Mouse (Mus musculus) 416B (cell line): ENCODE data around the gene Rab25.

Experiments used
- DNase-seq: peaks from one replicate; pipeline ENCODE4 v3.0.0; 2011; ENCODE audit warnings: low read depth

Rab25 gene

DNA sequence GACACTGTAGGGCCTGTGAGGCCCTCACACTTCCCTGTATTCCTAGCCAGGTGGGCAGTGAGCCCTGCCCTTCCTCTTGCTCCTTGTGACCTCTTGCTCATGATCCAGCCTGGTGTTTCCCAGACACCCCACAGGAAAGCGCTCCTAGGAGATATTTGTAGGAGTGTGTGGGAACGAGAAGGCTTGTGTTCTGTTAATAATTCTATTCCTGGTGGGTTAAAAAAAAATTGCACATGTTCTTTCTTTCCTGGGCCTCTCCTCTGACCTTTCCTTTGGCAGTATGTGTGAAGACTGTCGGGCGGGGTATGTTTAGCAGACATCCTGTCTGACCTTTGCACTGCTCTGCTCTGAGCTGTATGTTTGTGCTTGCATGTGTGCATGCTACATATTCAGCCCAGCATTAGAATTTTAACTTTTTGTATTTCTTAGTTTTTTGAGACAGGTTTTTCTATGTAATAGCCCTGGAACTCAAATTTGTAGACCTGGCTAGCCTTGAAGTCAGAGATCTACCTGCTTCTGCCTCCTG is 18.5 kb upstream of the Rab25 start:
- no peak for DNase-seq

- no peak for DNase-seq
Measured at GRCm38 (mm10) chr3:88566116-88566515, 18.0 kb upstream of the Rab25 start.

GRCm38 (mm10) chr3:88563966-88564365 is 15.9 kb upstream of the Rab25 start:
- no peak for DNase-seq

DNA sequence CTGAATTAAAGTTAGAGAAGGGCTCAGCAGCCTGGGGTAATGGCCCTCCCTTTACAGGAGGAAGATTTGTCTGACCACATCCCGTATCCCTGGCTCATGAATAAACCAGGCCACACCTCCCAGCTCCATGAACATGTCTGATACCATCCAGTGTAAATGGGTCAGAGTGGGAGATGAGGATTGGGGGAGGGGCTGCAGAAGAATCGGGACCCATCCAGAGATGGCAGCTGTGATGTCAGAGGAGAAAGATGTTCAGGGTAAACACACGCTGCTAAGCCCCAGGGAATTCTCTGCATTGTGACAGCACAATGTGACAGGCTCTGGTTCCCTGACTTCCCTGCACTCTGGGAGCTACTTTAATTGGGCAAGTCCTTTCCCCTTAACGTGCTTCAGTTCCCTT is 15.3 kb upstream of the Rab25 start:
- DNase-seq: no peak

- peak; percentile 59 for DNase-seq
Measured at GRCm38 (mm10) chr3:88561989-88562388, 13.9 kb upstream of the Rab25 start.

DNA sequence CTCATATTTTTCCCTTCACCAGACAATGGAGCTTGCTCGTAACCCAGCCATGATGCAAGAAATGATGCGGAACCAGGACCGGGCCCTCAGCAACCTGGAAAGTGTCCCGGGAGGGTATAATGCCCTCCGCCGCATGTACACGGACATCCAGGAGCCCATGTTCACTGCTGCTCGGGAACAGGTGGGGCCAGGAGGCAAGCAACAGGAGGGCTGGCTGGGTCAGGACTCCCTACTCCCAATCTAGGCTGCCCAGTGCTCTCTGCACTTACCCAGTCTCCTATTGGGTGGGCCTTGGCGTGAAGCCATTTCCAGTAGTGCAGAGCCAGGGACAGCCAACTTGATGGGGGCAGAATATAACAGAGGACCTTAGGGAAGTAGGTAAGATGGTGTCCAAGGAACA is 11.5 kb upstream of the Rab25 start:
- no peak for DNase-seq

DNA sequence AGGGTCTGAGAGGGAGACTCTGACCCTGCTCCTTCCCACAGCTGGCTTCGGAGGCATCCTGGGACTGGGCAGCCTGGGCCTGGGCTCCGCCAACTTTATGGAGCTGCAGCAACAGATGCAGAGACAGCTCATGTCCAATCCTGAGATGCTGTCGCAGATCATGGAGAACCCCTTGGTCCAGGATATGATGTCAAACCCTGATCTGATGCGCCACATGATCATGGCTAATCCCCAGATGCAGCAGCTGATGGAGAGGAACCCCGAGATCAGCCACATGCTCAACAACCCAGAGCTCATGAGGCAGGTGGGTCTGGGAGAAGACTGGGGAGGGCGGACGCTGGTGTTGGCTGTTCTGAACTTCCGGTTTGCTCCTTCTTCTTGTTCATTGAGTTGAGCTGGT is 8.5 kb upstream of the Rab25 start:
- no peak for DNase-seq

GRCm38 (mm10) chr3:88555731-88556130 is 7.6 kb upstream of the Rab25 start:
- no peak for DNase-seq

DNA sequence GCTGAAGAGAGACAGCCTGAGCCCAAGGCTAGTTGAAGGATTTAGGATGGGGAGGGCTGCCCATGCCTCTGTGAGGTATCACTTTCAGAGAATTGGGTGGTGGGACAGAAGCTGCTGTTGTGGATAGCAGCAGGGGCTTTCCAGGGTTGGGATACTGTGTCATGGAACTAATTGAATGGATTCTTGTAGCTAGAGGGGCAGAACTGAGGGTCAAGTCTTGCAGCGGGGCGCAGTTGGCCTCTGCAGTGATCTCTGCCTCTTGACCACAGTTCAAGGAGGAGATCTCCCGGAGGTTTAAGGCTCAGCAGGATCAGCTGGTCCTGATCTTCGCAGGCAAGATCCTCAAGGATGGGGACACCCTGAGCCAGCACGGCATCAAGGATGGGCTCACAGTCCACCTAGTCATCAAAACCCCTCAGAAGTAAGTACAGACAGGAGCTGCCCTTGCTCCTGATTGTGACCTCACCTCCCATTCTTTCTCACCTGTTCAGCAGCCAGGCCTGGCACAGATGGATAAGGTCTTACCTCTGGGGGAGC is 7.0 kb upstream of the Rab25 start:
- no peak for DNase-seq

GRCm38 (mm10) chr3:88553880-88554586 is 5.9 kb upstream of the Rab25 start:
- peak; percentile 72 for DNase-seq

GRCm38 (mm10) chr3:88553525-88553879 is 5.4 kb upstream of the Rab25 start, which contains the start of gene Ubqln4:
Gene Ubqln4 (plus strand): TSS chr3:88553758.
- peak; percentile 89 for DNase-seq

DNA sequence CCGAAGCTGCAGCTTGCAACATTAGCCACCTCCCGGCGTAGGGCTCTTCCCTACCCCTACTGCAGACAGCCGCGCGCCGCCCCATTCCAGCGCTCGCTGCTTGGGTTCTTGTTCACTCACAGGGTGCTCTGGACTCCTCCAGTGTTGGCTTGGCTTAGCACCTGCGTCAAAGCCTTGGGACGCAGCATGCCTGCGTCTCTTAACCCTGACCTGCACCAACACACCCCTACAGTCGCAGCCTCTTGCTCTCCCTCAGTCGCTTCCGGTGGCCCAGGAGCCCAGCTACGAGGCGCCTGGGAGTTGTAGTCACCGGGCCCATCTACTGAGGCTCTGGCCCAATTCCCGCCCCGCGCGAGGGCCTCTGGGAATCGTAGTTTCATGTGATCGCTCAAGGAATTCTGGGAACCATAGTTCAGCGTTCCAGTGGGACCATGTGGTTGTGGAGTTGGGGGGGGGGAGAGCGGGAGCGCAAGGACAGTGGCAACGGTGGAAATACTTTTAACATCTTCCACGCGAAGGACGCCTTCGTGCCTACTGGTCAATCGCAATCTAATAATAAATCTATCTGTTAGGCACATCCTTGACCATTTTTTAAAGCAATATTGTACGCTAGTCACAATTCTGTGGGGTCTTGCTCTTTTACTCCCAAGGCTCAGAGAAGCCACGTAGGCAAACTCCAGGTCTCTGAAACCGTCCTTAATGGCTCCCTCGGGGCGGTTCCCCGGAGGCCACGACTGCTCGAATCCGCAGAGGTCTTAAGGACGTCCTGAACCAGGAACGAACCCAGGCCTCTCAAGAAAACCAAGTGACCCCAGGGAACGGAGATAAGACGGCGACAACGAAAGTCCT is 4.8 kb upstream of the Rab25 start, which contains the start of gene Lamtor2:
Gene Lamtor2, minus strand, starts transcription at position 399 of the 849 bp plus-strand sequence.
- peak; percentile 98 for DNase-seq

- no peak for DNase-seq
Measured at GRCm38 (mm10) chr3:88552082-88552645, 4.1 kb upstream of the Rab25 start.

GRCm38 (mm10) chr3:88551586-88551985 is 3.5 kb upstream of the Rab25 start:
- no peak for DNase-seq

DNA sequence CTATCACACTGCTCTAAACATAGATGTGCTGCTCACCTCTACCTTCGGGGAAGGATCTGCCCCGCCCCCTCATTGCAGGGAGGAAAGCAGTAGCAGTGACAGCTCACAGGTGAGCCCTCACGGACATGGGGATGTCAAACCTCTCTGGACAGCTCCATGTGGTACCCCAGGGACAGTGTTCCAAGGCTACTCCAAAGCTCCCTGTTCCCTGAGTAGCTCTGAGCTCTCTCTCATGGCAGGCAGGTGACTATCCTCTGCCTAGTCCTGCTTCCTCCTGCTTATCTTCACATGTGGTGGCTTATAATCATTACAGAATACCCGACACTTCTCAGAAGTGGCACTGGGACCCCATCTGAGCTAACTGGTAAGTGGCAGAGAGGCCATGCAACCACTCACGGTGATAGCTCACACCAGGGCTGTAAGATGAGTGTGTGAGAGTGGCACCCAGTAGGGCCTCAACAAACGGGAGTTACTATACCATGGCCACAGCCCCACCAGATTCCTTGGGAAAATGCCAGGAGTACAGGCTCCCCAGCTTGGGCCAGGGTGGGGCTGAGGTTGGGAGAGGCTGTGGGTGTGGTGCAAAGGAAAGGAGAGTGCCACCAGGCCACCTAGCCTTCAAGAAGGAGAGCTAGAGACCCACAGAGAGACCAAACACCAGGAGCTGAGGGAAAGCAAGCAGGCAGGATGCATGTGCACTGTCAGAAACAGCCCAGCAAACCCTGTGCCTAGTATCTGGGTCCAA is 1.3 kb downstream of the Rab25 start:
- no peak for DNase-seq

- DNase-seq: no peak
Measured at GRCm38 (mm10) chr3:88544955-88545591, 3.0 kb downstream of the Rab25 start.

DNA sequence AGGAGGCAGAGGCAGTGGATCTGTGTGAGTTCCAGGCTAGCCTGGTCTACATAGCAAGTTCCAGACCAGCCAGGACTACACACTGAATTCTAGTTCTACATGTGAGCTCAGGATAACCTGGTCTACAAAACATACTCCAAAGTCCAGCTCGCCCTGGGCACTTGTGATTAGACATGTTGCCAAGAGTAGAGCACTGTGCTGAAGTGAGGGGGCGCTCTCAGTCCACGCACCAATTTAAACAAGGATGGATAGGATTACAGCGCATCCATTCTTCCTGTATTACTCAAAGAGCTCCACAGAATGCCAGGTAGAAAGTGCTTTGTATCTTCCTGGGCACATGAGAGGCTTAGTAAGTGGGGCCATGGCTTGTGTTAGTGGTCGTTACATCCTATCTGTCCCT is 3.6 kb downstream of the Rab25 start:
- DNase-seq: peak; percentile 71

GRCm38 (mm10) chr3:88543651-88544410 is 4.3 kb downstream of the Rab25 start:
- peak; percentile 86 for DNase-seq

- no peak for DNase-seq
Measured at GRCm38 (mm10) chr3:88543174-88543573, 4.9 kb downstream of the Rab25 start.

GRCm38 (mm10) chr3:88542486-88542885 is 5.6 kb downstream of the Rab25 start:
- no peak for DNase-seq
